Mouse (Mus musculus) heart, postnatal 25 days (tissue): ENCODE results near the gene Sema5a. TPM values are rescaled to one million over a fixed set of nuclear protein-coding genes. Genes with fewer than 3 reads are reported as not detected.

Experiments used
- DNase-seq: peaks from one replicate; pipeline ENCODE4 v3.0.0; 2022; ENCODE audit warnings: low spot score
- intact Hi-C: fragments of 180-260 bp; cut with DNase I; formaldehyde crosslinking; loops from one replicate; pipeline ENCODE4 v1.15.1; 2025
- total RNA-seq, 2 experiments: library from RNA; stranded (reverse); gene quantifications; 2 replicates each; pipeline ENCODE4 v1.2.3; 2021

Sema5a gene
- total RNA-seq, 2 experiments from 2014 or later = 8.6 to 9.6 TPM

DNA sequence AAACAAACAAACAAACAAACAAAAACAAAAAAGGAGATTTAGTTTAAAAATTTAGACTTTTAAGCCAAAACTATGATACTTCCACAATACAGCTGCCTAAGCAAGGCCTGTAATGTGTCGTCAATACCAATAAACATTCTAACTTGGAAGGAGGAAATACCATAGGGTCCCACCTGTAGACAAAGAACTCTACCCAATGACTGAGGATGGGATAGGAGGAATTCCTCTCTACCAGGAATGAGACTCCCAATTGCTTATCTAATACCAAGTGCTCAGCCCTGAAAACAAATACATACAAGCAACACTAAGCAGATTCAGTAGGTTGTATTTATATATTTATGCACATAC, 474.3 kb downstream of the Sema5a start:
- intact Hi-C loops = loop anchor here (2.0 kb wide), 3 partner anchors 276 to 706 kb away; no protein-coding TSS in a partner anchor
- no peak for DNase-seq

DNA sequence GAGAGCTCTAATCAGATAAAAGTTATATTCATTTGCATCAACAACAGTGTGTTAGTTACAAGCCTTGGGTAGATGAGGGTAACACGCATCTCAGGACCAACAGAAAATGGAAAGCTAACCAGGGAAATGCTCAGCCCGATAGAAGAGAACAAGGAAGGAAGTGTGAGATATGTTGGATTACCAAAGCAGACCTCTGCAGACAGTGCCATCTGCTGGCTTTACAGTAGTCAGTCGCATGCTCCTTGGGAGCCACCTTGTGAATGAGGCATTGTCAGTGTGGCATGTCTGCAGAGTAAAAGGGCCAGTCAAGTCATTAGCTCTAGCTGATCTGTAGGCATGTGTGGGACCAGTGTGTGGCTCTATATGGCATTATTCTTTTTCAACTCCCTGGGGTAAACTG, 486.2 kb downstream of the Sema5a start:
- intact Hi-C loops = no loop called here
- DNase-seq = no peak

Other genes with a start within 250 kb of the Sema5a start
- gene Tas2r119, start 67.5 kb upstream of the Sema5a start, total RNA-seq = not detected